In the genomic region with DNA sequence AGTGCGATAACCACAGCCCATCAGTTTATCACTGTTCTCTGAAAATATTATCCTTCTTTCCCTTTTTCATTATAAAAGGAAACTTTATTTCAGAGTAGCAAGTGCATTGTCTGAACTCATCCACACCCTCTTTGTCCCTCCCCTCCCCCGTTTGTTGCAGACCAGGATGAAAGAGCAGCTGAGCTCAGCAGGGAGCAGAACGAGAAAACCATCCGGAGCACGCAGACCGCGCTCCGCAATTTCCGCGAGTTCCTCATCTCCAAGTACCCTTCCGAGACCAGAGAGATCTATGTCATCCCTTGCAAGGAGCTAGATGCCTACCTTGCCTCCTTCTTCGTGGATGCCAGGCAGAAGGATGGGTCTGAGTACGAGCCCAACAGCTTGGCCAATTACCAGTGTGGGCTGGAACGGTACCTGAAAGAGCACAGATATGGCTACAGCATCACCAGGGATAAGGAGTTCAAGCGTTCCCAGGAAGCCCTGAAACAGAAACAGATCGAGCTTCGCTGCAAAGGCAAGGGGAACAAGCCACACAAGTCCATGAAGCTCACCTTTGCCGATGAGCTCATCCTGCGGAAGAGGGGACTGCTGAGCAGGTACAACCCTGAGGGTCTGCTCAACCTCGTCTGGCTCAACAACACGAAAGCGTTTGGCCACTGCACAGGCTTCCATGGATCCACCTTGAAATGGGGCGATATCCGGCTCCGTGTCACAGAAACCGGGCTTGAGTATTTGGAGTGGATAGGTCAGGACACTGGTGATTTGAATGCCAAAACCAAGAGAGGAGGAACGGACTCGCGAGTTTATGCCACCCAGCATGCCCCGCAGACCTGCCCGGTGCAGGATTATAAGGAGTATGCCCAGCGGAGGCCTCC, we compare ENCODE assay signal across 18 mouse cellular contexts.
DNase-seq lines count a peak whose midpoint lies in the region; ATAC-seq lines count a peak whose summit lies in the region.
"Had no signal": no experiment of that assay in that cellular context is flagged by ENCODE, and none has a peak within 500 bp of the region (broad histone marks: within the 10 kb centered on the region; RNA-seq: fewer than 3 reads in every experiment).

No protein-coding gene starts in this region.

- H3K9me3 ChIP-seq in midbrain, embryonic 14.5 days (ENCODE audit: control insufficient read depth, low read length) = no peaks in the 10 kb centered on the region
- H3K9me3 ChIP-seq in midbrain, embryonic 15.5 days = no peaks in the 10 kb centered on the region
- H3K9me3 ChIP-seq: heart, embryonic 13.5 days; limb, embryonic 13.5 days; liver, embryonic 15.5 days; midbrain, embryonic 12.5 days had no signal

- no peak for ATAC-seq in midbrain, embryonic 14.5 days (ENCODE audit: low FRiP score, low TSS enrichment)
- ATAC-seq in midbrain, embryonic 15.5 days (replicated peaks) = no peak

- H3K4me3 ChIP-seq in midbrain, embryonic 14.5 days (replicated peaks; ENCODE audit: low read depth, low read length) = no peak overlapping the region
- H3K4me3 ChIP-seq in midbrain, embryonic 15.5 days = no peak overlapping the region
- H3K4me3 ChIP-seq: heart, embryonic 13.5 days; limb, embryonic 13.5 days; liver, embryonic 15.5 days; midbrain, embryonic 12.5 days had no signal

- DNase-seq in embryo, embryonic 11 days = peak; percentile 20
- no peak for DNase-seq in embryo, embryonic 9.5 days (ENCODE audit: extremely low spot score)
- DNase-seq in midbrain, embryonic 14.5 days = peak; percentile 31
- DNase-seq in cerebellum, adult 11-12 months = peak; percentile 21
- DNase-seq in cerebellum, postnatal 36 days = peak; percentile 24 to 31
- no peak for DNase-seq in thymus, postnatal 0 days (ENCODE audit: low spot score)
- no peak for DNase-seq in ovary, postnatal 14 days (ENCODE audit: low spot score)
- DNase-seq: gastrocnemius, postnatal 36 days; kidney, adult 8-10 months; layer of hippocampus, postnatal 36 days; lung, postnatal 14 days; right cerebral cortex, postnatal 25 days; thymus, adult 18-20 months had no signal

- no peak overlapping the region for H3K4me2 ChIP-seq in midbrain, embryonic 14.5 days (ENCODE audit: low read length)
- H3K4me2 ChIP-seq in midbrain, embryonic 15.5 days = no peak overlapping the region
- H3K4me2 ChIP-seq: heart, embryonic 13.5 days; limb, embryonic 13.5 days; liver, embryonic 15.5 days; midbrain, embryonic 12.5 days had no signal

- 82% methylated on average over 32 of the region's 32 CpGs for WGBS in midbrain, embryonic 14.5 days
- WGBS in midbrain, embryonic 15.5 days = 81% methylated on average over 32 of the region's 32 CpGs

- no peaks in the 10 kb centered on the region for H3K27me3 ChIP-seq in midbrain, embryonic 14.5 days (ENCODE audit: control insufficient read depth, insufficient read depth, low read length)
- no peaks in the 10 kb centered on the region for H3K27me3 ChIP-seq in midbrain, embryonic 15.5 days (replicated peaks)
- H3K27me3 ChIP-seq: heart, embryonic 13.5 days; liver, embryonic 15.5 days; midbrain, embryonic 12.5 days had no signal

- H3K27ac ChIP-seq in midbrain, embryonic 14.5 days (replicated peaks; ENCODE audit: low read depth, low read length) = no peak overlapping the region
- no peak overlapping the region for H3K27ac ChIP-seq in midbrain, embryonic 15.5 days
- H3K27ac ChIP-seq: heart, embryonic 13.5 days; limb, embryonic 13.5 days; liver, embryonic 15.5 days; midbrain, embryonic 12.5 days had no signal

- H3K36me3 ChIP-seq in midbrain, embryonic 14.5 days (ENCODE audit: control insufficient read depth, insufficient read depth, low read length) = peaks cover 7% of the 10 kb centered on the region; the same call in 1 of the 2 replicates
- no peaks in the 10 kb centered on the region for H3K36me3 ChIP-seq in midbrain, embryonic 15.5 days (replicated peaks)

- peaks cover 15% of the 10 kb centered on the region; the same call in 1 of the 2 replicates for H3K4me1 ChIP-seq in midbrain, embryonic 14.5 days (ENCODE audit: control insufficient read depth, insufficient read depth, low read length)
- H3K4me1 ChIP-seq in midbrain, embryonic 15.5 days = peaks cover 23% of the 10 kb centered on the region

- H3K9ac ChIP-seq in midbrain, embryonic 14.5 days (replicated peaks; ENCODE audit: low read length) = no peak overlapping the region
- H3K9ac ChIP-seq in midbrain, embryonic 15.5 days = no peak overlapping the region
- H3K9ac ChIP-seq: heart, embryonic 13.5 days; limb, embryonic 13.5 days; liver, embryonic 15.5 days; midbrain, embryonic 12.5 days had no signal

Comparison
In these comparisons a context has a peak if more than half of its experiments do, and no peak if none do; other contexts are left out.
1. DNase-seq: peak in embryo, embryonic 11 days (single experiment), midbrain, embryonic 14.5 days (single experiment), cerebellum, adult 11-12 months (single experiment) and cerebellum, postnatal 36 days (2 of 2); none in embryo, embryonic 9.5 days (single experiment), thymus, postnatal 0 days (single experiment) and ovary, postnatal 14 days (single experiment).